Mouse (Mus musculus): Measurements from ENCODE around the gene Tgfbr1.
A peak's percentile ranks its signal among the peaks of the same experiment; 100 is the strongest.

Tgfbr1 gene

DNA sequence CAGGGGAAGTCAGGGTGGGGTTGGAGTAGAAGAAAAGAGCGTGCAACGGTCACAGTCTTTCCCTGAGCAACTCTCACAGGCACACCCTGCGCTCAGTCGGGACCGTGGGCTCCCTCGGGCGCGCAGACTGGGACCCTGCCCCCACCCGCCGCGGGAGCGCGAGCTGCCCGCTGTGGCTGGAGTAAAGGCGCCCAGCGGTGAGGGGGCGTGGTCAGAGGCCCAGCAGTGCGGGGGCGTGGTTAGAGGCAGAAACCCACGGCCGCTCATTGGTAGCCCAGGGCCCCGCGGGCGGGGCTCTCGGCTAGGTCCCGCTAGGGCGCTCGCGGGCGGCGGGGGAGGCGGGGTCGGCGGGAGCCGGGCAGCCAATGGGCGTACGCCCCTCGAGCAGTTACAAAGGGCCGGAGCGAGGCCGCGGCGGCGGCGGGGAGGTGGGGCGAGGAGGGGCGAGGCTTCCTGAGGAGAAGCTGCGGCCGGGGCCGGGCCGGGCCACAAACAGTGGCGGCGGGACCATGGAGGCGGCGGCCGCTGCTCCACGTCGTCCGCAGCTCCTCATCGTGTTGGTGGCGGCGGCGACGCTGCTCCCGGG lies at the start of gene Tgfbr1:
Gene Tgfbr1, plus strand, starts transcription at position 420 of the 586 bp plus-strand sequence.
- peak; percentile 100 for DNase-seq

DNA sequence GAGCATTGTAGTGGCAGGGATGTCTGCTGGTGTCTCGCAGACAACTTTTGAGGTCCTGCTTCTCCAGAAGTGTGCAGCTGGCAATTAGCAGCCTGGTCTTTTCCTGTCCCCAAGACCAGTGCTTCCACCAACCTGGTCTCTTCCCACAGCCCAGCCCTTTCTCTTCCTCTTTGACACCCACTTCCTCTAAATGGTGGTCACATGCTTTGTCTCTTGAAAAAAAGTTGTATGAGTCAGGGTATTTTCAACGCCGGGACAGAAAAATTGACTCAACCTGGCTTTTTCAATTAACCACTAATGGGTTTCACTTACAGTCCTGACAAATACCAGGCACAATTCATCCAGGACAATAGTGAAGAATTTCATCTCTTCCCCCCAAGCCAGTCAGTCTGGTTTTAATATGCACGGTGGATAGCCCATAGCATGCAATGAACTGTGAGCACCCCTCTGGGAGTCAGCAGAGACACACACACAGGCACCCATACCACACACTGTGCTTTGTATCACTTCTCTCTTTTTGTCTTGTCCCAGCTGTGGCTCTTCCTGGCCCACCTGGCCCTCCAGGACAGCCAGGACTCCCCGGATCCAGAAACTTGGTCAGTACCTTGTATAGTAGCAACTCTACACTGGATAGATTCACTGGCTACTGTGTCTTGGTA lies 49.6 kb upstream of the Tgfbr1 start:
- no peak for DNase-seq

- no peak for DNase-seq
These were observed 43.0 kb upstream of the Tgfbr1 start for GRCm38 (mm10) chr4:47309886-47310625.

- no peak for DNase-seq
These were observed 42.2 kb upstream of the Tgfbr1 start for GRCm38 (mm10) chr4:47310812-47311211.

DNA sequence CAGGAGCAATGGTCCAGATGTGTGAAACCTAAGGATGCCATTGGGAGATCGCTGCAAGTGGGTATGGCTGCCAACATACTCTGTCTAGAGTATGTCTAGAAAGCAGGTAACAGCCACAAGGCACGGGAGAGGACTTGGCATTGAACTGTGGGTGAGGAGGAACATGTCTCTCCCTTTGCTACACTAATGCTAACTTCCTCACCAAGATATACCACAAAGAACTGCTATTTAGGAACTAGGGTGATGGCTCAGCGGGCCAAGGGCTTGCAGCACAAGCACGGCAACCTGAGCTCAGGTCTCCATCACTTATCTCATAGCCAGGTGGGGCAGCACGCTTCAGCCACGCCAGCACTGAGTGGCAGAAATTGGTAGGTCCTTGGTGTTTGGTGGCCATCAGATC lies 41.6 kb upstream of the Tgfbr1 start:
- no peak for DNase-seq

DNA sequence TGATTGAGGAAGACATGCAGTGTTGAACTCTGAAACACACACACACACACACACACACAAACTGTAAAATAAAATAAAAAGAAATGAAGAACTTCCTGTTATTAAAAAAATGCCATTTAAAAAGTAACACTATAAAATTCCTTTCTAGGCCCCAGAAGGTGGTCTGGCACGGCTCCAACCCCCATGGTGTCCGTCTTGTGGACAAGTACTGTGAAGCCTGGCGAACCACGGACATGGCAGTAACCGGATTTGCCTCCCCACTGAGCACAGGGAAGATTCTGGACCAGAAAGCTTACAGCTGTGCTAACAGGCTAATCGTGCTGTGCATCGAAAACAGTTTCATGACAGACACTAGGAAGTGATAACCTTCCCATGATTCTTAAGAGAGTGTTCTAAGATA lies 41.1 kb upstream of the Tgfbr1 start:
- DNase-seq = no peak

DNA sequence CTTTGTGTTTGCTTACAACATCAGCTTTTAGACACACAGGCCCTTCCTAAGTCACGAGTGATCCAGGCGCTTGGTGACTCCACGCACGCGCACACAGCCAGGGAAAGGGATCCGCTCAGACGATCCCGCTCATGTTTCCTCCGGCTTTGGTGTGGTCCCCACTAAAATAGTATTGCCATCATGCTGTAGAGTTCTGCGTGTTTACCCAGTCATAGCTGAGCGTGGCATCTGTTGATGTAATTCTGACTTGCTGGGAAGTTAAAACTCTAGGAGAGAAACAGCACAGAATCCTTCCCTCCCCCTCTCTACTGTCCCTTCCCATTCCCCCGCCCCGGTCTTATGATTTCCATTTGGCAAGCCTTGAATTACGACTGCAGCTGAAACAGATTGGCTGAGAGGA lies 40.3 kb upstream of the Tgfbr1 start:
- no peak for DNase-seq

- no peak for DNase-seq
These were observed 39.2 kb upstream of the Tgfbr1 start for GRCm38 (mm10) chr4:47313710-47314410.

DNA sequence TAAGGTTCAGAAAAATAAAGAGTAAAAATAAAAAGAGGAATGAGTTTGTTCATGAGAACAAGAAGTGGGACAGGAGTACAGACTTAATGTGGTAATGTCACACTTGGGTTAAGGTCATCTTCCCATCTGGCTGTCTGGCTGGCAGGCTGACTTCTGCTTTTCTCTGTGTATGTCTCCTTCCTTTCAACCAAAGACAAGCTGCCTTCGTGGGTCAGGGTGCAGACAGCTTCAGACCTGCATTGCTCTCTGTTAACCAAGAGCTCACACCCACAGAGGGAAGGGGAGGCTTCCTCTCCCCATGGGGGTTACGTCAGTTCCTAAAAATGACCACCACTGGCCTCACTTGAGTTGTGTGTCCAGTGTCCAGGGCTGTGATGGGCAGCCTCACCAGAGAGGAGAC lies 37.6 kb upstream of the Tgfbr1 start:
- no peak for DNase-seq

DNA sequence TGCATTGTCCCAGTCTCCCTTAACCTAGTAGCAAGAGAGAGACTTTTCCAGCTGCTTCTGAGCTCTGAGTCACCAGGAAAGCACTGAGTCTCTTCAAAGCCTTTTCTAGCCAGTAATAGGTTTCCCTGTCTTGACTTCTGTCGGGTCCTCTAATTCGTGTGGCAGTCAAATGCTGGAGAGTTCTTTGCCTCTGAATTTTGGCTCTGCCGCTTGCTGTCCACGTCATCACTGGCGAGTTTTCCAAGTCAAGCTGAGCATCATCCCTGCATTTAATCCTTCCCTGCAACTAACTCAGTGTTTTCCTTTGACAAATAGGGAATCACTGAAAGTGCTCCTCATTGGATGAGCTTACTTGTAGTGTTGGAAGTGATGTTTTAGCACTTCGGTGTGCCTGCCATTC lies 36.6 kb upstream of the Tgfbr1 start:
- no peak for DNase-seq

GRCm38 (mm10) chr4:47319561-47320321 lies 33.3 kb upstream of the Tgfbr1 start:
- no peak for DNase-seq

DNA sequence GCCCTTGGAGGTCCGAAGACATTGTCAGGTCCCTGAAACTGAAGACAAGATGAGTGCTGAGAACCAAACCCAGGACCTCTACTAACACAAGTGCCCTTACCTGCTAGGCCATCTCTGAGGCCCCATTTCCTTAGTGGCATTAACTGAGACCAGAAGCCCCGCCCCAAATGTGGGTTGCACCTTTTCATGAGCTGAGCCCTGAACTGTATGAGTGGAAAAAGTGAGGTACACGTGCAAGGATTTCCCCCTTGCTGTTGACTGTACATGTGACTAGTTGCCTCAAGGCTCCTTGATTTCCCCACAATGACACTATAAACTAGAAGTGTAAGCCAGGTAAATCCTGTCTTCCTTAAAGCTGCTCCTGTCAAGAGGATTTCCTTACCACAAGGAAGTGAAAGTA lies 30.7 kb upstream of the Tgfbr1 start:
- no peak for DNase-seq

- no peak for DNase-seq
These were observed 28.8 kb upstream of the Tgfbr1 start for GRCm38 (mm10) chr4:47324206-47324605.

DNA sequence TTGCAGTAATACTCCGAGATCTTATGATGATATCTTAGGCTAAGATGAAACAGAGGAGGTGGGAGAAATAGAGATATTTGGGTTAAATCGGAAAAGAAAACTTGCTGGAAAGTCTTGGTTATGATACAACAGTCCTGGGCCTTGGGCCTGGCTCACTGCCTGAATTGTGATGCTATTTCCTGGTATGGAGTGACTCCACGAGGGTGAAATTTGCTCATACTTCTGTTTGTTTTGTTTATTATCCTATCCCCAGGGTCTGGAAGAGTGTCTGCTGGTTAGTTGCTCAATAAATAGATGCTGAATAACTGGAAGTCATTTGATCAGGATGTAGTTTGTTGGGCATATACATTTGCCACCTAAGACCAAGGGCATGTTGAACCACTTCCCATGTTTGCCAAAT lies 25.2 kb upstream of the Tgfbr1 start:
- DNase-seq = no peak

- DNase-seq = no peak
These were observed 23.7 kb upstream of the Tgfbr1 start for GRCm38 (mm10) chr4:47329285-47329684.

GRCm38 (mm10) chr4:47330378-47331052 lies 22.5 kb upstream of the Tgfbr1 start:
- no peak for DNase-seq

DNA sequence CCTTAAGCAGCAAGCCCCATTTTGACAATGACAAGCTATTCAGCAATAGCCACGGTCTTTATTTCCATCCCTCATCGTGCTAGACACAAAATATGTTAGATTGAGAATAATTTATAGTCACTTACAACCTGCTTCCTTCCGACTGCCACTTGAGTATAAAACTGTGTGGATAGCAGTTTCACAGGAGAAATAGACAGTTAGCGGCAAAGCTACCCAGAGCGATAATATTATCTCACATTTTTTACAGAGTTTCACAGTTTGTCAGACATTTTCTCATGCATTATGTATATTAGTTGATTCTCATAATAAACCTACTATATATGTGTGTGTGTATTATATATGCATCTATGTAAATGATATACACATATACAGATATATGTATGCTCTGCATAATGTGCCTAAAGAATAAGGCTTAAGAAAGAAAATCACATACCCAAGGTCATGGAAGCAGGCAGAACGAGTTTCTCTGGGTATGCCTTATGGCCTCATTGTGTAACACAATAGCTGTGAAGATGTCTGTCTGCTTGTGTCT lies 20.1 kb upstream of the Tgfbr1 start:
- no peak for DNase-seq

GRCm38 (mm10) chr4:47333541-47333940 lies 19.5 kb upstream of the Tgfbr1 start:
- no peak for DNase-seq

GRCm38 (mm10) chr4:47336941-47337600 lies 16.0 kb upstream of the Tgfbr1 start:
- DNase-seq = no peak

- no peak for DNase-seq
These were observed 10.4 kb upstream of the Tgfbr1 start for GRCm38 (mm10) chr4:47342632-47343031.

- no peak for DNase-seq
These were observed 6.0 kb upstream of the Tgfbr1 start for GRCm38 (mm10) chr4:47347022-47347421.
